Mouse (Mus musculus) kidney, adult 2 months (tissue): ENCODE data around the gene Sod2.
"Not testable (repeated sequence)": the region's sequence is repeated elsewhere in the genome, so short reads cannot be mapped to it uniquely, and the experiment has no call there.

Experiments
- CTCF ChIP-seq: fragments of 200-500 bp; conservative IDR thresholded peaks from 2 replicates; pipeline ENCODE4 v1.5.1; 2011; ENCODE audit warnings: low read depth, mild to moderate bottlenecking, control low read depth, low read length, moderate library complexity, mixed read lengths; ENCODE audit not compliant: insufficient read depth, insufficient read length
- POLR2A ChIP-seq: fragments of 200-500 bp; IDR thresholded peaks from one replicate; pipeline ENCODE4 v1.6.1; 2011; ENCODE audit warnings: low read depth, low read length, control low read depth

DNA sequence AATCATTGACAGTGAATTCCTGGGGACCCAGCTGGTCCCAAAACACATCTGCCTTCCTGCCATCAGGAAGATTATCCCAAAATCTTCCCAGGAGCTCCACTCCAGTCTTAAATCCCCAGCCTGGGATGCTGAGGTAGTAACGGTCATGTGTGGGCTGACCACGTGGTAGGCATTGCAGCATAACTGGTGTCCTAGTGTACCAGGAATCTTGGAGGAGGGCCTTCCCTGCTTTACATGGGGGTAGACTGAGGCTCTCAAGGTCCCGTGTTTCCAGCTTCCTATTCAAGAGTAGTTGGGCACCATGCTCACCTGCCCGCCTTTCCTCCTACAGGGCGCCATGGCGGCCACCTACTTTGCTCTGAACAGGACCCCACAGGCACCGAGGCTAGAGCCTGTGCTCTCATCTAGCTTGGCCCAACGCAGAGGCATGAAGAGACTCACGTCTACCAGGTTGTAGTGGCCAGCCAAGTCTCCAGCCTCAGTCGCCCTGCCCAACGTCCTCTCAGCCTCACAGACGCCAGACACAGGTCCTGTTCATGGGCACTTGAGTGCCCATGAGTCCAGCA, 30.1 kb downstream of the Sod2 start:
- TF ChIP-seq CTCF, POLR2A: not testable (repeated sequence)
